Mouse (Mus musculus): ENCODE data around the gene Castor2.

- no peak for TF ChIP-seq CTCF (IDR thresholded peaks at IDR 0.05; ENCODE audit: borderline replicate concordance, control insufficient read depth, extremely low read depth, insufficient read depth, low read length, poor library complexity)
- no peak for TF ChIP-seq POLR2A (IDR thresholded peaks at IDR 0.05; ENCODE audit: control insufficient read depth, extremely low read depth, insufficient read depth, low read length, poor library complexity)
Measured at GRCm38 (mm10) chr5:134193664-134194063, 94.2 kb downstream of the Castor2 start.
